Mouse (Mus musculus): ENCODE data around the gene Rab22a. TPM values are rescaled to one million over a fixed set of nuclear protein-coding genes. Genes with fewer than 3 reads are reported as not detected.

The Rab22a gene
- polyA plus RNA-seq, 1 experiment from 2014 or later = 35.0 TPM

DNA sequence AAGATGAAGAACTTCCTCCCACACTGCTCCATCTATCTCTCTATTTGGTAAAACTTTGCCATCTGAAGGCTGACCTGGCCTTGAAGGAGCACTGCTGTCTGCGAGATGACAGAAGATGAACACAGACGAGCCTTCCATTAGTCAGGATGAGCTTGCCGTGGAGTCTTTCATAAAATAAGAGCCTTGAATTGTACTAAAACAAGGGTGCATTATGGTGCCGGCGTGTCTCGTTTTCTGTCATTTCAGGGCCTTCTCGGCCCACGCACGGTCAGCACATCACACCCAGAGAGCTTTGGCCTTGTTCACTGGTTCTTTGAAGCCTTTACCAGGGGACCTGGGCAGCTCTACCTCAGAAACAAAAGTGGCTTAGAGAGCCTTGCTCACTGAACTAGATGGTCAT is 83.2 kb downstream of the Rab22a start:
- ATAC-seq = no peak
- H3K9ac ChIP-seq (ENCODE audit: low read depth, low read length) = no peak overlapping the region

DNA sequence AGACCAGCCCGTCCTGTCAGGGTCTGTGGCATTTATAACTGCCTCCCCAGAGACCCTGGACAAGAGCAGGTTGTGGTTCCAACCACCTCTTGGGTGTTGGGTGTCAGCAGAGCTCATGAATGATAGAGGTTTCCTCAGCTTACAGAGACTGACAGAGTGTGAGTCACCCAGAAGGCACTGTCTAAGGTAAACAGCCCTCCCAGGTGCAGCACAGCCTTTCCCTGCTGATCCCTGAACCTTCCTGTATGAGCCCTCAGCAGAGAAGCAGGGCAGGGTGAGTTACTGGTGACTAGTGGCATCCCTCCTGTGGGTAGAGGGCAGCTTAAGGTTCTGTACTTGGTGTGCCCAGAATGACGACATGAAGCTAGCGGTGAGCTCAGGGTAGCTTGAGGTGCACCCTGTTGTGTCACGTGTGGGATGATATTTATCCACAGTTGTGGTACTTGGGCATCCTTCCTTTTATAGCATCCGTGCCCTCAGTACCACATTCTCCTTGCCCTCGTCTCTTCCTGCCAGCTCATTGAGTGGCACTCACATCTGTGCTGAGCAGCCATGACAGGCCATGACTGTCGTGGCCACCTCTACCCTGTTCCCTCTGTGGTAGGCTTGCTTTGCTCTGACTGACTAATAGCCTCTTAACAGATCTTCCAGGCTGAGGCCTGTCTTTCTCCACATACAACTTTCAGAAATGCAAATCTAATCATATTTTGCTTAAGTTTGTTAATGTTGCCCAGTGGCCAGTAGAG is 84.7 kb downstream of the Rab22a start:
- Histone ChIP-seq H3K4me1 (ENCODE audit: control insufficient read depth, insufficient read depth, low read depth, low read length) (peaks cover 11% of the 10 kb centered on the region), H3K36me3 (ENCODE audit: control insufficient read depth, insufficient read depth, low read length) (peaks cover 5% of the 10 kb centered on the region; the same call in 1 of the 2 replicates), H3K27ac (ENCODE audit: low read depth, low read length) (no peak overlapping the region), H3K9me3 (ENCODE audit: control insufficient read depth, low read length) (peaks cover 10% of the 10 kb centered on the region), H3K4me3 (ENCODE audit: low read length) (no peak overlapping the region), H3K27me3 (replicated peaks; ENCODE audit: control insufficient read depth, insufficient read depth, low read length) (no peaks in the 10 kb centered on the region), H3K9ac (ENCODE audit: low read depth, low read length) (no peak overlapping the region), H3K4me2 (ENCODE audit: low read length) (no peak overlapping the region)
- ATAC-seq = no peak
- 91% methylated on average over 7 of the region's 7 CpGs for WGBS

More for the DNA sequence above, 83.2 kb downstream of the Rab22a start:
- no peak overlapping the region for H3K4me3 ChIP-seq (ENCODE audit: low read length)
- peaks cover 10% of the 10 kb centered on the region for H3K9me3 ChIP-seq (ENCODE audit: control insufficient read depth, low read length)
- H3K27ac ChIP-seq (ENCODE audit: low read depth, low read length) = no peak overlapping the region
- H3K27me3 ChIP-seq (replicated peaks; ENCODE audit: control insufficient read depth, insufficient read depth, low read length) = no peaks in the 10 kb centered on the region
- peaks cover 5% of the 10 kb centered on the region; the same call in 1 of the 2 replicates for H3K36me3 ChIP-seq (ENCODE audit: control insufficient read depth, insufficient read depth, low read length)
- no peak overlapping the region for H3K4me2 ChIP-seq (ENCODE audit: low read length)
- WGBS = 78% methylated on average over 9 of the region's 9 CpGs
- peaks cover 21% of the 10 kb centered on the region for H3K4me1 ChIP-seq (ENCODE audit: control insufficient read depth, insufficient read depth, low read depth, low read length)

DNA sequence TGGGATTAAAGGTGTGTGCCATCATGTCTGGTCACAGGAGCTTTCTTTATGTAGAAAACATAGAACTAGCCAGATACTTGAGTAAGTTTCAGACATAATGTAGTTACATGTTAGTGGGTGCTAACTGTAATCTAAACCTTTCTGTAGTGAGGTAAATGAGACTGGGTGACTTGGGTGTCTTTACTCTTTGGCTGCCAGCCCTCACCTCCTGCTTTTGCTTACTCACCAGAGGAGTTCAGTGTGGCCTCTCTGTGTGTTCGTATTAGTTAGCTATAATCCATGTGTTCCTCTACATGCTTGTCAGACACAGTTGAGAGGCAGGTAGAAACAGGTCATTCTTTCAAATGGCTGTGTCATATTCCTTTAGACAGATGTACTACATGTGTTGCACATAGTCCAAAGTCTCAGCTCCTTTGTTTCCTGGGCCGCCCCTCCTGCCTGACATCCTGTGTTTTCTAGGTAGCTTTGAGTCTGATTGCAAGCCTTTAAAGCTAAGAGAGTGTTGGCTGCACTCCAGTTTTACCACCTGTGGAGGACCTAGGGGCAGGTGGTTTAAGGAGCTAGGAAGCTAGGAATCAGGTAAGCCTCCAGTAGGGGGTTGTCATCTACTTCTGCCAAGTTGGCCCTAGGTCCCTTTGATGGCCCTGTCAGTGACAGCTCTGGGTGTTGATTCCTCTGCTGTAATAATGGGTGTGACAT is 89.5 kb downstream of the Rab22a start:
- Histone ChIP-seq H3K9me3 (ENCODE audit: control insufficient read depth, low read length) (peaks cover 10% of the 10 kb centered on the region), H3K4me2 (ENCODE audit: low read length) (no peak overlapping the region), H3K27ac (ENCODE audit: low read depth, low read length) (no peak overlapping the region), H3K4me3 (ENCODE audit: low read length) (no peak overlapping the region), H3K4me1 (ENCODE audit: control insufficient read depth, insufficient read depth, low read depth, low read length) (no peaks in the 10 kb centered on the region), H3K27me3 (replicated peaks; ENCODE audit: control insufficient read depth, insufficient read depth, low read length) (no peaks in the 10 kb centered on the region), H3K9ac (ENCODE audit: low read depth, low read length) (no peak overlapping the region), H3K36me3 (ENCODE audit: control insufficient read depth, insufficient read depth, low read length) (peaks cover 5% of the 10 kb centered on the region; the same call in 1 of the 2 replicates)
- WGBS = 95% methylated on average over 2 of the region's 2 CpGs
- no peak for ATAC-seq

DNA sequence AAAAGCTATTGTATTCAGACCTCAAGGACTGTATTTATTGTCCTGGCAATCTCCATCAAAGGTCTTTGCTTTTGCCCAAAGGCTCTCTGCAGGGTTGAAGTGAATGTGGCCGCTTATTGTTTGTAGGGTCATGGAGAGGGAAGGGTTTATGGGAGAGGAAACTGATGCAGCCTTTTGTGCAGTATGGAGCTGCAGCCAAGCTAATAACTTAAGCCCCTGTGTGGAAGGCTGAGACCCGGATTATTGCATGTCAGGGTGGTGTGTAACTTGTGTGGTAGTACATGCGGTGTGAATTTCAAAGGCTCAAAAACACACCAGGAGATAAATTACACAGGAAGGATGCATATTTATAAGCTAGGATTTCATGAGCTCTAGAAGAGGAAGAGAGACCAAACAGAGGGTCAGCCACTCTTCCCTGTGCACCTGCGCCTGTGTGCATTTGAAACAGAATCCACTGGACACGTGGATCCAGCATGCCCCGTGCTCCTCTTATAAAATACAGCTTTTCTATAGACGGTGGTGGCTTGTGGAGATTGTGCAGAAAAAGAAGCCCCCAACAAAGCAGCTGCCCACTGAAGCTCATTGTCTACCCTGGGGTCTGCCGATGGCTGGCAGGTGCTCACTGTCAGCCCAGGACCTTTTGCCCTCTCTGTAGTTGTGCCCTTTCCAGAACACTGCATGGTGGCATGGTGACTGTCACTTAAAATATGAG is 96.0 kb downstream of the Rab22a start:
- Histone ChIP-seq H3K4me3 (ENCODE audit: low read length) (no peak overlapping the region), H3K9me3 (ENCODE audit: control insufficient read depth, low read length) (no peaks in the 10 kb centered on the region), H3K9ac (ENCODE audit: low read depth, low read length) (no peak overlapping the region), H3K27ac (ENCODE audit: low read depth, low read length) (no peak overlapping the region), H3K4me2 (ENCODE audit: low read length) (no peak overlapping the region), H3K4me1 (ENCODE audit: control insufficient read depth, insufficient read depth, low read depth, low read length) (peaks cover 10% of the 10 kb centered on the region), H3K27me3 (replicated peaks; ENCODE audit: control insufficient read depth, insufficient read depth, low read length) (no peaks in the 10 kb centered on the region), H3K36me3 (ENCODE audit: control insufficient read depth, insufficient read depth, low read length) (no peaks in the 10 kb centered on the region)
- 26% methylated on average over 8 of the region's 8 CpGs for WGBS
- ATAC-seq = peak; percentile 45; the same call in 1 of the 2 replicates

Small RNA genes lying within 50 kb of the gene (microRNA-seq; reads per million reads assigned to microRNA genes)
- gene Mir6340 = not detected

Other genes with a start within 250 kb of the Rab22a start
- not detected in 2 replicates for gene 1700021F07Rik, start 137.2 kb upstream of the Rab22a start, polyA plus RNA-seq (2015; fragmentation: Nextera tagmentation; extraction: Ambion mirVana)
- gene Ankrd60, start 81.4 kb upstream of the Rab22a start, polyA plus RNA-seq (2015; fragmentation: Nextera tagmentation; extraction: Ambion mirVana) = not detected in 2 replicates
- not detected in 2 replicates for gene 1700010B08Rik, start 59.7 kb downstream of the Rab22a start, polyA plus RNA-seq (2015; fragmentation: Nextera tagmentation; extraction: Ambion mirVana)
- 16.3 and 22.1 TPM in 2 replicates for gene Vapb, start 77.8 kb downstream of the Rab22a start, polyA plus RNA-seq (2015; fragmentation: Nextera tagmentation; extraction: Ambion mirVana)